Mouse (Mus musculus): ENCODE results near the gene Lingo1. TPM values are rescaled to one million over a fixed set of nuclear protein-coding genes. Genes with fewer than 3 reads are reported as not detected.

Lingo1 gene
- polyA plus RNA-seq, 2 experiments, result 5.4 to 21.0 TPM

- no peak overlapping the region for H3K27ac ChIP-seq (replicated peaks; ENCODE audit: low read depth, low read length)
- H3K4me2 ChIP-seq (replicated peaks; ENCODE audit: low read depth, low read length, severe bottlenecking), result no peak overlapping the region
- no peak for DNase-seq (ENCODE audit: low spot score)
- no peak overlapping the region for H3K9ac ChIP-seq (ENCODE audit: low read depth, low read length, severe bottlenecking)
- ATAC-seq (ENCODE audit: low FRiP score, low read depth), result no peak
- H3K4me3 ChIP-seq (replicated peaks; ENCODE audit: low read length), result no peak overlapping the region
- no peaks in the 10 kb centered on the region for H3K4me1 ChIP-seq (ENCODE audit: control insufficient read depth, insufficient read depth, low read length)
- H3K9me3 ChIP-seq (ENCODE audit: control insufficient read depth, low read length), result no peaks in the 10 kb centered on the region
- WGBS, result 74% methylated on average over 7 of the region's 7 CpGs
- no peaks in the 10 kb centered on the region for H3K36me3 ChIP-seq (ENCODE audit: control insufficient read depth, insufficient read depth, low read length)
- H3K27me3 ChIP-seq (ENCODE audit: control insufficient read depth, insufficient read depth, low read length), result no peaks in the 10 kb centered on the region
- TF ChIP-seq POLR2A (IDR thresholded peaks at IDR 0.05; ENCODE audit: borderline replicate concordance, extremely low read depth, insufficient read depth, insufficient read length), result no peak
Measured at GRCm38 (mm10) chr9:56662946-56663345, 133.3 kb downstream of the Lingo1 start.

- H3K4me3 ChIP-seq (replicated peaks; ENCODE audit: low read length), result no peak overlapping the region
- no peak for TF ChIP-seq POLR2A (IDR thresholded peaks at IDR 0.05; ENCODE audit: borderline replicate concordance, extremely low read depth, insufficient read depth, insufficient read length)
- WGBS, result 72% methylated on average over 3 of the region's 3 CpGs
- H3K9ac ChIP-seq (ENCODE audit: low read depth, low read length, severe bottlenecking), result no peak overlapping the region
- H3K9me3 ChIP-seq (ENCODE audit: control insufficient read depth, low read length), result no peaks in the 10 kb centered on the region
- H3K36me3 ChIP-seq (ENCODE audit: control insufficient read depth, insufficient read depth, low read length), result no peaks in the 10 kb centered on the region
- no peak overlapping the region for H3K4me2 ChIP-seq (replicated peaks; ENCODE audit: low read depth, low read length, severe bottlenecking)
- peaks cover 3% of the 10 kb centered on the region; the same call in 1 of the 2 replicates for H3K4me1 ChIP-seq (ENCODE audit: control insufficient read depth, insufficient read depth, low read length)
- H3K27me3 ChIP-seq (ENCODE audit: control insufficient read depth, insufficient read depth, low read length), result no peaks in the 10 kb centered on the region
- ATAC-seq (ENCODE audit: low FRiP score, low read depth), result no peak
- H3K27ac ChIP-seq (replicated peaks; ENCODE audit: low read depth, low read length), result no peak overlapping the region
- DNase-seq (ENCODE audit: low spot score), result no peak
Measured at GRCm38 (mm10) chr9:56662405-56662804, 133.9 kb downstream of the Lingo1 start.

GRCm38 (mm10) chr9:56661217-56661840, 134.9 kb downstream of the Lingo1 start:
- Histone ChIP-seq H3K27me3 (ENCODE audit: control insufficient read depth, insufficient read depth, low read length) (no peaks in the 10 kb centered on the region), H3K4me3 (replicated peaks; ENCODE audit: low read length) (no peak overlapping the region), H3K9ac (ENCODE audit: low read depth, low read length, severe bottlenecking) (no peak overlapping the region), H3K36me3 (ENCODE audit: control insufficient read depth, insufficient read depth, low read length) (no peaks in the 10 kb centered on the region), H3K4me2 (replicated peaks; ENCODE audit: low read depth, low read length, severe bottlenecking) (no peak overlapping the region), H3K9me3 (ENCODE audit: control insufficient read depth, low read length) (no peaks in the 10 kb centered on the region), H3K27ac (replicated peaks; ENCODE audit: low read depth, low read length) (no peak overlapping the region), H3K4me1 (ENCODE audit: control insufficient read depth, insufficient read depth, low read length) (peaks cover 9% of the 10 kb centered on the region)
- ATAC-seq (ENCODE audit: low FRiP score, low read depth) (no peak), DNase-seq (ENCODE audit: low spot score) (no peak)
- 71% methylated on average over 3 of the region's 3 CpGs for WGBS
- no peak for TF ChIP-seq POLR2A (IDR thresholded peaks at IDR 0.05; ENCODE audit: borderline replicate concordance, extremely low read depth, insufficient read depth, insufficient read length)

GRCm38 (mm10) chr9:56658580-56658979, 137.7 kb downstream of the Lingo1 start:
- 84% methylated on average over 4 of the region's 4 CpGs for WGBS
- H3K4me1 ChIP-seq (ENCODE audit: control insufficient read depth, insufficient read depth, low read length), result peaks cover 9% of the 10 kb centered on the region
- H3K4me2 ChIP-seq (replicated peaks; ENCODE audit: low read depth, low read length, severe bottlenecking), result no peak overlapping the region
- no peaks in the 10 kb centered on the region for H3K36me3 ChIP-seq (ENCODE audit: control insufficient read depth, insufficient read depth, low read length)
- no peak for DNase-seq (ENCODE audit: low spot score)
- H3K27ac ChIP-seq (replicated peaks; ENCODE audit: low read depth, low read length), result no peak overlapping the region
- H3K4me3 ChIP-seq (replicated peaks; ENCODE audit: low read length), result no peak overlapping the region
- ATAC-seq (ENCODE audit: low FRiP score, low read depth), result no peak
- TF ChIP-seq POLR2A (IDR thresholded peaks at IDR 0.05; ENCODE audit: borderline replicate concordance, extremely low read depth, insufficient read depth, insufficient read length), result no peak
- H3K27me3 ChIP-seq (ENCODE audit: control insufficient read depth, insufficient read depth, low read length), result no peaks in the 10 kb centered on the region
- H3K9ac ChIP-seq (ENCODE audit: low read depth, low read length, severe bottlenecking), result no peak overlapping the region
- H3K9me3 ChIP-seq (ENCODE audit: control insufficient read depth, low read length), result no peaks in the 10 kb centered on the region

GRCm38 (mm10) chr9:56657996-56658398, 138.3 kb downstream of the Lingo1 start:
- no peak for TF ChIP-seq POLR2A (IDR thresholded peaks at IDR 0.05; ENCODE audit: borderline replicate concordance, extremely low read depth, insufficient read depth, insufficient read length)
- Histone ChIP-seq H3K36me3 (ENCODE audit: control insufficient read depth, insufficient read depth, low read length) (no peaks in the 10 kb centered on the region), H3K4me3 (replicated peaks; ENCODE audit: low read length) (no peak overlapping the region), H3K9ac (ENCODE audit: low read depth, low read length, severe bottlenecking) (no peak overlapping the region), H3K9me3 (ENCODE audit: control insufficient read depth, low read length) (no peaks in the 10 kb centered on the region), H3K27ac (replicated peaks; ENCODE audit: low read depth, low read length) (no peak overlapping the region), H3K4me2 (replicated peaks; ENCODE audit: low read depth, low read length, severe bottlenecking) (no peak overlapping the region), H3K27me3 (ENCODE audit: control insufficient read depth, insufficient read depth, low read length) (no peaks in the 10 kb centered on the region), H3K4me1 (ENCODE audit: control insufficient read depth, insufficient read depth, low read length) (peaks cover 9% of the 10 kb centered on the region)
- DNase-seq (ENCODE audit: low spot score), result no peak
- no peak for ATAC-seq (ENCODE audit: low FRiP score, low read depth)
- 59% methylated on average over 6 of the region's 6 CpGs for WGBS
